Mouse (Mus musculus): ENCODE data around the gene Vcp.

- no peak for TF ChIP-seq EP300 (IDR thresholded peaks at IDR 0.05; ENCODE audit: insufficient read depth, low read depth, low read length)
- TF ChIP-seq CTCF (IDR thresholded peaks at IDR 0.05; ENCODE audit: low read depth, low read length) = no peak
These were observed 4.6 kb upstream of the Vcp start for GRCm38 (mm10) chr4:43004951-43005350.

Measured in ES-Bruce4 (cell line).